Mouse (Mus musculus): ENCODE data around the gene Tnrc6b. TPM values are rescaled to one million over a fixed set of nuclear protein-coding genes. Genes with fewer than 3 reads are reported as not detected.

The Tnrc6b gene
- polyA plus RNA-seq, 1 experiment from 2014 or later = 23.2 TPM

DNA sequence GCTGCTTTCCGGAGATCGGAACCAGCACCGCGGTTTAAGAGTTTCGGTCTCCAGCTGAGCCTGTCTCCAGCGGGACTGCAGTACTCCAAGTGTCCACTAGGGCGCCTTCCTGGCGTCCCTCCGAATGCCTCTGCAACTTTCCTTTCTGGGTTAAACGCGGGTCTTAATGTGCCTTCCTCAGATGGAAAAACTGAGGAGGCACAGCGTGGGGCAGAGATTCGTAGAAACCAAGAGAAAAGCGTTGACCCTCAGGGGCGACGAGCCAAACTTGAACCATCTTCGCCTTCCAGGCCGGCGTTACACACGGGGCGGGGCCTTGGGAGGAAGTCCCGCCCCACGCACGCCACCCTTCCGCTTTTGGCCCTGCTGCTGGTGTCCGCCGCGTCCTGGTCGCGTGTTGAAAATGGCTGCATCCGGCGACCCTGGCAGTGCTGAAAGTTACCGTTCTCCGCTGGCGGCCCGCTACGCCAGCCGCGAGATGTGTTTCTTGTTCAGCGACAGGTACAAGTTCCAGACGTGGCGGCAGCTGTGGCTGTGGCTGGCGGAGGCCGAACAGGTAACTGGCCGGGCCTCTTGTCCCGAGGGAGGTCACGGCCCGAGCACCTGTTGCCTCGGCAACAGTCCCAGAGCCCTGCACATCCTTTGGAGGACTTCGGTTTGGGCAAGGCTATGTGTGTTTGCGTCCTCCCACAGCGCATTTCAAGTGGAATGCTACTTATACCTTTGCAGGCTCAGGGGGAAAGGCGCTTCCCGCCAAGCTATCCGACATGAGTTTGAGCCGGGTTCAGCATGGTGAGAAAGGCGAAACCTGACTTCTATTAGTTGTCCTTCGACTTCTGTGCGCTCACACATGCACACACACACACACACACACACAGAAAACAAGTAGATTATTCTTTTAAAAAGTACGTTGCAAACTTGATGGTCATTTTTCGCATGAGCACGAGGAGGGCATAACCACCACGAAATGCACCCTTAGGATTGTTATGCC is 237.3 kb downstream of the Tnrc6b start, which contains the start of gene Adsl:
Gene Adsl (plus strand): TSS at position 346 of the 991 bp plus-strand sequence.
- Histone ChIP-seq H3K4me1 (ENCODE audit: control insufficient read depth, insufficient read depth, low read length) (peaks cover 14% of the 10 kb centered on the region), H3K9ac (ENCODE audit: low read depth, low read length) (peak within 1 kb of the TSS; percentile 70), H3K4me3 (ENCODE audit: low read length) (peak within 1 kb of the TSS; percentile 85), H3K27me3 (ENCODE audit: control insufficient read depth, insufficient read depth, low read length) (no peaks in the 10 kb centered on the region), H3K9me3 (ENCODE audit: control insufficient read depth, low read length) (no peaks in the 10 kb centered on the region), H3K36me3 (ENCODE audit: control insufficient read depth, insufficient read depth, low read length) (peaks cover 19% of the 10 kb centered on the region), H3K4me2 (replicated peaks; ENCODE audit: low read depth, low read length) (peak within 1 kb of the TSS; percentile 78), H3K27ac (ENCODE audit: low read depth, low read length) (peak within 1 kb of the TSS; percentile 49)
- peak; percentile 92 for ATAC-seq (ENCODE audit: low FRiP score, low TSS enrichment)
- WGBS = under 1% methylated on average over 63 of the region's 63 CpGs

DNA sequence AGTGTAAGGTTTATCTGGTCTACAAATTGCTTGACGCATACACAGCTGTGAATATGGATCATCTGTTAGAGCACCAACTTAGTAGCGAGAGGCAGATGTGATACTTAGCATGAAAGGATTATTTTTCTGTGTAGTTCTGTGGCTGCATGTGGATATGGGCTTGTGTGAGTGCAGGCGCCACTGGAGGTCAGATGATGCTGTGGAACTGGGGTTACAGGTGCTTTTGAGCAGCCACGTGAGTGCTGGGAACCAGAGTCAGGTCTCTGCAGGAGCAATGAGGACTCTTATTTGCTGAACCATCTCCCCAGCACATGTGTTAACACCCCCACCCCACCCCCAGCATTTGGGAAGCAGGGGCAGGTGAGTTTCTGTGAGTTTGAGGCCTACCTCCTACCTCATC is 238.3 kb downstream of the Tnrc6b start:
- Histone ChIP-seq H3K4me3 (ENCODE audit: low read length) (peak overlapping the region; percentile 85), H3K9me3 (ENCODE audit: control insufficient read depth, low read length) (no peaks in the 10 kb centered on the region), H3K27me3 (ENCODE audit: control insufficient read depth, insufficient read depth, low read length) (no peaks in the 10 kb centered on the region), H3K4me2 (replicated peaks; ENCODE audit: low read depth, low read length) (peak overlapping the region; percentile 78), H3K4me1 (ENCODE audit: control insufficient read depth, insufficient read depth, low read length) (peaks cover 14% of the 10 kb centered on the region), H3K9ac (ENCODE audit: low read depth, low read length) (peak overlapping the region; percentile 70; the same call in 1 of the 2 replicates), H3K36me3 (ENCODE audit: control insufficient read depth, insufficient read depth, low read length) (peaks cover 29% of the 10 kb centered on the region), H3K27ac (ENCODE audit: low read depth, low read length) (no peak overlapping the region)
- 56% methylated on average over 4 of the region's 4 CpGs for WGBS
- ATAC-seq (ENCODE audit: low FRiP score, low TSS enrichment) = no peak

DNA sequence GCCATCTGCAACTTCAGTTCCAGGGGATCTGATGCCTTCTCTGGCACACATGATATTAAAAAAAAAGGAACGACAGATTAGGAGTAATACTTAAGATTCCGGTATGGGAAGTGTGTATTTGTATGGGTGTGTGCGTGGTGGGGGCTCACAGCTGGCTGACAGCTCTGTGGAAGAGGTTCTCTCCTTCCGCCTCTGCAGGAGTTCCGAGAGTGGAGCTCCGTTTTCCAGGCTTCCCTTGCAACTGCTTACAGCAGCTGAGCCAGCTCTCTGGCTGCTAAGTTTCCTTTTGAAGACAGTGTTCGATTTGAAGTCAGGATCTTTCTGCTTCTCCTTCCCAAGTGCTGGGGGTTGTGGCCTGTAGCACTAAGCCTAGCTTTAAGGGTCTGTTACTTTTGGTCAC is 238.9 kb downstream of the Tnrc6b start:
- no peak overlapping the region for H3K4me3 ChIP-seq (ENCODE audit: low read length)
- WGBS = 95% methylated on average over 7 of the region's 7 CpGs
- H3K9ac ChIP-seq (ENCODE audit: low read depth, low read length) = no peak overlapping the region
- no peak overlapping the region for H3K27ac ChIP-seq (ENCODE audit: low read depth, low read length)
- no peaks in the 10 kb centered on the region for H3K9me3 ChIP-seq (ENCODE audit: control insufficient read depth, low read length)
- peaks cover 14% of the 10 kb centered on the region for H3K4me1 ChIP-seq (ENCODE audit: control insufficient read depth, insufficient read depth, low read length)
- H3K27me3 ChIP-seq (ENCODE audit: control insufficient read depth, insufficient read depth, low read length) = no peaks in the 10 kb centered on the region
- peaks cover 35% of the 10 kb centered on the region for H3K36me3 ChIP-seq (ENCODE audit: control insufficient read depth, insufficient read depth, low read length)
- ATAC-seq (ENCODE audit: low FRiP score, low TSS enrichment) = no peak
- peak overlapping the region; percentile 78 for H3K4me2 ChIP-seq (replicated peaks; ENCODE audit: low read depth, low read length)

DNA sequence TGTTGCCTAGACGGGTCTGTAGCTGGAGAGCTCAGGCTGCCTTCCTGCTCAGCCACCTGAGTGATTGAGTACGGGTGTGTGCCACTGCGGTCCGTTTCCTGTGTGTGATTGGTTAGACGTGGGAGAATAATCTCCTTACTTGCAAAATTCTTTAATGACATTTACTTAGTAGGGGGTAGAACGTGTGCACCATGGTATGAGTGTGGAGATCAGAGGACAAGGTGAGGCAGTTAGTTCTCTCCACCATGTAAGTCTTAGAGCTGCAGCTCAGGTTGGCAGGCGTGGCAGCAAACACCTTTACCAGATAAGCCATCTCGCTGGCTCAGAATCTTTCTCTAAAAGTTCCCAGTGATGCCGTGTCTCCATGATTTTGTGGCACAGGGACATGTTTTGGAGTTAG is 242.9 kb downstream of the Tnrc6b start:
- no peak overlapping the region for H3K4me3 ChIP-seq (ENCODE audit: low read length)
- H3K36me3 ChIP-seq (ENCODE audit: control insufficient read depth, insufficient read depth, low read length) = peaks cover 71% of the 10 kb centered on the region
- H3K4me2 ChIP-seq (replicated peaks; ENCODE audit: low read depth, low read length) = no peak overlapping the region
- WGBS = 90% methylated on average over 9 of the region's 9 CpGs
- no peaks in the 10 kb centered on the region for H3K27me3 ChIP-seq (ENCODE audit: control insufficient read depth, insufficient read depth, low read length)
- H3K4me1 ChIP-seq (ENCODE audit: control insufficient read depth, insufficient read depth, low read length) = peaks cover 13% of the 10 kb centered on the region
- ATAC-seq (ENCODE audit: low FRiP score, low TSS enrichment) = no peak
- no peak overlapping the region for H3K27ac ChIP-seq (ENCODE audit: low read depth, low read length)
- no peak overlapping the region for H3K9ac ChIP-seq (ENCODE audit: low read depth, low read length)
- H3K9me3 ChIP-seq (ENCODE audit: control insufficient read depth, low read length) = no peaks in the 10 kb centered on the region

DNA sequence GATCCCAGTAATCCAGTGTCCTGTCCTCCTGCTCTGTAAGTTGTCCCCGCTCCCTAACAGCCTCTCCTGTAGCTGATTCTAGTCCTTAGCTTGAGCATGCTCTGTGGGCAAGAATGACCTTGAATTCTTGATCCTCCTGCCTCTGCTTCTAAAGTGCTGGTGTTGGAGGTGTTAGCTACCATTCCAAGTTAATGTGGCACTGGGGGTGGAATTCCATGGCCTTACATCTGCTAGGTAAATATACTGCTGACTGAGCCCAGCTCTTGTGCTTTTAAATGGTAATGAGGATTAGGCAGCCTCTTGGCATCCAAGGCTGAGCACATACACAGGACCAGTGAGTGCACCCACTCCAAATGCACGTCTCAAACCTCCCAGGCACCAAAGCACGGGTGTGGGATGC is 243.7 kb downstream of the Tnrc6b start:
- Histone ChIP-seq H3K9ac (ENCODE audit: low read depth, low read length) (no peak overlapping the region), H3K4me2 (replicated peaks; ENCODE audit: low read depth, low read length) (no peak overlapping the region), H3K9me3 (ENCODE audit: control insufficient read depth, low read length) (no peaks in the 10 kb centered on the region), H3K4me3 (ENCODE audit: low read length) (no peak overlapping the region), H3K36me3 (ENCODE audit: control insufficient read depth, insufficient read depth, low read length) (peaks cover 77% of the 10 kb centered on the region), H3K4me1 (ENCODE audit: control insufficient read depth, insufficient read depth, low read length) (peaks cover 4% of the 10 kb centered on the region), H3K27ac (ENCODE audit: low read depth, low read length) (no peak overlapping the region), H3K27me3 (ENCODE audit: control insufficient read depth, insufficient read depth, low read length) (no peaks in the 10 kb centered on the region)
- no peak for ATAC-seq (ENCODE audit: low FRiP score, low TSS enrichment)
- 90% methylated on average over 3 of the region's 3 CpGs for WGBS

DNA sequence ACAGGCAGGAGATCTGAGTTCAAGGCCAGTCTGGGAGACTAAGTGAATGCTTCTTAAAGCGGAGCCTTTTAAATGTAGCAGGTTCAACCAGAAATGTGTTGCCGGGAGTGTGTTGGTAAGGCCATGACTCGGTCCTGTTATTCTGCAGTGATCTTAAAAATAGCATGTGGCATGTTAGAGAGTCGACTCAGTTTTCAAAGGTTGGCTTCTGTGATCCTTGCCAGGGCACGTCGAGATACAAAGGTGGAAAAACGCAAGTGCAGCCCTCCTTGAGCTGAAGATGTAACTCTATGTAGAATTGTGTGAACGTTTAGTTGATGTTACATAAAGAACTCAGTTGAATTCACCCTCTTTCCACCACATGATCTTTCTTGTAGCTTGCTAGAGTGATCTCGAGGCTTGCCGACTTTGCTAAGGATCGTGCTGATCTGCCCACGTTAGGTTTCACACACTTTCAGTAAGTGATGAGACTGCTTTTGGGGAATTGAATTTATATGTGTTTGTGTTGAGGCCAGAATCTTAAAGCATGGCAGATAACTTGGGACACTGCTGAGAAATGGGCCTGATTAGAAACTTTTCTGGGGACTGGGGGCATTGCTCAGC is 244.8 kb downstream of the Tnrc6b start:
- Histone ChIP-seq H3K27me3 (ENCODE audit: control insufficient read depth, insufficient read depth, low read length) (no peaks in the 10 kb centered on the region), H3K9ac (ENCODE audit: low read depth, low read length) (no peak overlapping the region), H3K4me2 (replicated peaks; ENCODE audit: low read depth, low read length) (no peak overlapping the region), H3K4me3 (ENCODE audit: low read length) (no peak overlapping the region), H3K9me3 (ENCODE audit: control insufficient read depth, low read length) (no peaks in the 10 kb centered on the region), H3K4me1 (ENCODE audit: control insufficient read depth, insufficient read depth, low read length) (no peaks in the 10 kb centered on the region), H3K36me3 (ENCODE audit: control insufficient read depth, insufficient read depth, low read length) (peaks cover 83% of the 10 kb centered on the region), H3K27ac (ENCODE audit: low read depth, low read length) (no peak overlapping the region)
- ATAC-seq (ENCODE audit: low FRiP score, low TSS enrichment) = no peak
- 95% methylated on average over 12 of the region's 12 CpGs for WGBS

DNA sequence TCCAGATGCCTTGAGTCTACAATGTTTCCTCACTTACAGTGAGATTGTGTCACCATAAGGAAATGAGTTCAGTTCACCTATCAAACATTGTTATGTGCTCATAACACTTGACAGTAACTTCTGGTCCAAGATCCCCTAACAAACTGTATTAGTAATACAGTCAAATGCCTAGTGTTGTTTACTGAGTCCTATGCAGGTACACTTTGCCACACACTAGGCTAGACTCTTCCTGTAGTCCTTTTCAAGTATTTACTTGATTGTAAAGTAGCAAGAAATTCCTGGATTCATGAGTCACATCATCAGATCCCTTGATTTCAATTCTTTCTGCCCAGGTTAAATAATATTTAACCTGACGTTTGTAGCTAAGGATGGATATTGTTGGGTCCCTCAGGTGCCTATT is 258.3 kb downstream of the Tnrc6b start:
- no peak overlapping the region for H3K27ac ChIP-seq (ENCODE audit: low read depth, low read length)
- H3K4me2 ChIP-seq (replicated peaks; ENCODE audit: low read depth, low read length) = no peak overlapping the region
- ATAC-seq (ENCODE audit: low FRiP score, low TSS enrichment) = no peak
- no peaks in the 10 kb centered on the region for H3K4me1 ChIP-seq (ENCODE audit: control insufficient read depth, insufficient read depth, low read length)
- no peak overlapping the region for H3K4me3 ChIP-seq (ENCODE audit: low read length)
- 93% methylated on average over 1 of the region's 1 CpGs for WGBS
- H3K27me3 ChIP-seq (ENCODE audit: control insufficient read depth, insufficient read depth, low read length) = no peaks in the 10 kb centered on the region
- no peak overlapping the region for H3K9ac ChIP-seq (ENCODE audit: low read depth, low read length)
- peaks cover 54% of the 10 kb centered on the region for H3K36me3 ChIP-seq (ENCODE audit: control insufficient read depth, insufficient read depth, low read length)
- no peaks in the 10 kb centered on the region for H3K9me3 ChIP-seq (ENCODE audit: control insufficient read depth, low read length)

DNA sequence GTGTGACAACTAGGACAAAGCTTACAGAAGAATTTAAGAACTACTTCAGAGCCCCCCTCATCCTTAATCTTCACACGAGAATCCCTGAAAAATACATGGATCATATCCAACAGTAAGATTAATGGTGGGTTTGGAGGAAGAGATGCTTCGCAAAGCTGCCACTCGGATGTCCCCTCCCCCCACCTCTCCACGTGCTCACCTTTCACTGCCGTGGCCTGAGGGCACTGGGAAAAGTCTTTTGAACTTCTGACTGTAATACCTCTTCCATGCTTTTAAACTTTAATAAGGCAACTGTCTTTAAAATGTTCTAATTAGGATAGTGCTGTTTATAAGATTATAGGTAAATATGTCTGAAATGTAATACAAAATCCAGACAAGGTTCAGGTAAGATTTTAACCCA is 263.2 kb downstream of the Tnrc6b start:
- Histone ChIP-seq H3K27me3 (ENCODE audit: control insufficient read depth, insufficient read depth, low read length) (no peaks in the 10 kb centered on the region), H3K4me2 (replicated peaks; ENCODE audit: low read depth, low read length) (no peak overlapping the region), H3K4me3 (ENCODE audit: low read length) (no peak overlapping the region), H3K36me3 (ENCODE audit: control insufficient read depth, insufficient read depth, low read length) (peaks cover 12% of the 10 kb centered on the region), H3K4me1 (ENCODE audit: control insufficient read depth, insufficient read depth, low read length) (no peaks in the 10 kb centered on the region), H3K9ac (ENCODE audit: low read depth, low read length) (no peak overlapping the region), H3K9me3 (ENCODE audit: control insufficient read depth, low read length) (no peaks in the 10 kb centered on the region), H3K27ac (ENCODE audit: low read depth, low read length) (no peak overlapping the region)
- ATAC-seq (ENCODE audit: low FRiP score, low TSS enrichment) = no peak
- WGBS = 17% methylated on average over 5 of the region's 5 CpGs

DNA sequence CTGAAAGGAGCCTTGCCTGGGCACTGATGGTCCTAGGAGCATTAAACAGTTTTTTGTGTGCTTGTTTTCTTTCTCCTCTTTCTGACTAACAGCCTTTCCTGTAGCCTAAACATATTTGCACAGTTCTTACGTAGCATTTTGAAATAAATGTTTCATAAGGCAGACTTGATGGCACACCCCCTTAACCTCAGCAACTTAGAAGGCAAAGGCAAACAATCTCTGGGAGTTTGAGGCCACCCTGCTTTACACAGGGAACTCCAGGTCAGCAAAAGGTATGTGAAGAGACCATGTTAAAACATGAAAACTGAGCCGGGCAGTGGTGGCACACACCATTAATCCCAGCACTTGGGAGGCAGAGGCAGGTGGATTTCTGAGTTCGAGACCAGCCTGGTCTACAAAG is 264.6 kb downstream of the Tnrc6b start:
- 78% methylated on average over 2 of the region's 3 CpGs for WGBS
- no peaks in the 10 kb centered on the region for H3K36me3 ChIP-seq (ENCODE audit: control insufficient read depth, insufficient read depth, low read length)
- ATAC-seq (ENCODE audit: low FRiP score, low TSS enrichment) = no peak
- H3K4me1 ChIP-seq (ENCODE audit: control insufficient read depth, insufficient read depth, low read length) = no peaks in the 10 kb centered on the region
- no peaks in the 10 kb centered on the region for H3K9me3 ChIP-seq (ENCODE audit: control insufficient read depth, low read length)
- H3K9ac ChIP-seq (ENCODE audit: low read depth, low read length) = no peak overlapping the region
- no peaks in the 10 kb centered on the region for H3K27me3 ChIP-seq (ENCODE audit: control insufficient read depth, insufficient read depth, low read length)
- no peak overlapping the region for H3K4me2 ChIP-seq (replicated peaks; ENCODE audit: low read depth, low read length)
- H3K27ac ChIP-seq (ENCODE audit: low read depth, low read length) = no peak overlapping the region
- no peak overlapping the region for H3K4me3 ChIP-seq (ENCODE audit: low read length)
